Mouse (Mus musculus) right cerebral cortex, adult 18-20 months (tissue): Measurements from ENCODE around the gene Actr1a.

Experiments
- DNase-seq: peaks from one replicate; pipeline ENCODE4 v3.0.0; 2022; ENCODE audit warnings: mixed read lengths

Gene Actr1a

GRCm38 (mm10) chr19:46399372-46399771, 3.8 kb upstream of the Actr1a start:
- DNase-seq = no peak

GRCm38 (mm10) chr19:46398401-46398800, 2.9 kb upstream of the Actr1a start:
- no peak for DNase-seq

GRCm38 (mm10) chr19:46397436-46398001, 2.0 kb upstream of the Actr1a start:
- DNase-seq = no peak

GRCm38 (mm10) chr19:46396686-46397435, 1.3 kb upstream of the Actr1a start, which contains the start of gene Sufu:
Sufu (plus strand) TSS chr19:46396896.
- peak; percentile 99 for DNase-seq

GRCm38 (mm10) chr19:46396109-46396508, 561 bp upstream of the Actr1a start:
- no peak for DNase-seq

GRCm38 (mm10) chr19:46394712-46395108, 838 bp downstream of the Actr1a start:
- DNase-seq = no peak

- no peak for DNase-seq
Observed at GRCm38 (mm10) chr19:46392018-46392417, 3.5 kb downstream of the Actr1a start.

GRCm38 (mm10) chr19:46389872-46390271, 5.7 kb downstream of the Actr1a start:
- no peak for DNase-seq

- no peak for DNase-seq
Observed at GRCm38 (mm10) chr19:46382275-46382674, 13.3 kb downstream of the Actr1a start.

- no peak for DNase-seq
Observed at GRCm38 (mm10) chr19:46375891-46376290, 19.7 kb downstream of the Actr1a start.

GRCm38 (mm10) chr19:46375489-46375888, 20.1 kb downstream of the Actr1a start:
- no peak for DNase-seq

- no peak for DNase-seq
Observed at GRCm38 (mm10) chr19:46374477-46375088, 21.0 kb downstream of the Actr1a start.

GRCm38 (mm10) chr19:46369204-46369603, 26.3 kb downstream of the Actr1a start:
- peak; percentile 63 for DNase-seq

- DNase-seq = peak; percentile 75
Observed at GRCm38 (mm10) chr19:46367798-46368590, 27.6 kb downstream of the Actr1a start.

GRCm38 (mm10) chr19:46363294-46364009, 32.1 kb downstream of the Actr1a start:
- no peak for DNase-seq

- DNase-seq = no peak
Observed at GRCm38 (mm10) chr19:46362104-46362503, 33.4 kb downstream of the Actr1a start.

GRCm38 (mm10) chr19:46358381-46358780, 37.2 kb downstream of the Actr1a start:
- no peak for DNase-seq

- no peak for DNase-seq
Observed at GRCm38 (mm10) chr19:46357344-46358280, 37.9 kb downstream of the Actr1a start.

GRCm38 (mm10) chr19:46356701-46357138, 38.8 kb downstream of the Actr1a start:
- DNase-seq = peak; percentile 95

- no peak for DNase-seq
Observed at GRCm38 (mm10) chr19:46350168-46350932, 45.2 kb downstream of the Actr1a start, which contains the start of gene 2310034G01Rik. 2310034G01Rik (minus strand) TSS chr19:46350302.
